Mouse (Mus musculus): ENCODE measurements around the gene Grk3. TPM values are rescaled to one million over a fixed set of nuclear protein-coding genes. Genes with fewer than 3 reads are reported as not detected.
A peak's percentile ranks its signal among the peaks of the same experiment; 100 is the strongest.

Gene Grk3
- total RNA-seq, 2 experiments from 2014 or later: 9.1 to 17.6 TPM

DNA sequence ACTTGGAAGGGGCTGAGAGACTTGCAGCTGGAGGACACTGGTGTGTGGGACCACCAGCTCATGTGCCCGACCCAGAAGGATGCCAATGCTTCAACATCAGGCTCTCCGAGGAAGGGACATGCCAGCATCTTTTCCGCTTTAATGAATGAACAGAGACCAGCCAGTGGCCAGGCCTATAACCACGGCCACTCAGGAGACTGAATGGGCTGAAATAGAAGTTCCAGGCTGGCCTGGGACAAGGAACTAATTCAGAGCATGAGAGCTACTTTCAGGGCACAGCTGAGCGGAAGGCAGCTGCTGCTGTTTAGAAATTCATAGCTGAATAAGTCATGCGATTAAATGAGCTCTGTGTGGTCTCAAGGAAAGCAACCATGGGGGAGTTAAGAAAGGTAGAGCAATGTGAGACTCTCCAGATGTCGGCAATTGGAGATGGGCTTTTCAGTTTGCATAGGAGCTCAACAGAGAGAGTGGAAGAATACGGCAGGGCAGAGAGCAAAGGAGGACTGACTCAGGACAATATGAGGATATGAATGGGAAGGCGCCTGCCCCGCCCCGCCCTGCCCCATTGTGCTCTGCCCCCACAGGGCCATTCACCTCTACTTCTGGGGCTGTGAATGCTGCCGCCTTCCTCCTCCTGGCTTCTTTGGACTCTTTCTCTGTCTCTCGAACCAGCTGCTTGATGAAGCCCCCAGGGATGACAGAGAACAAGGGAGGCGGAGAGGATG lies 138.0 kb downstream of the Grk3 start:
- intact Hi-C loops (cut with DNase I): loop anchor here (10.0 kb wide), 2 partner anchors 277 to 1487 kb away; no protein-coding TSS in a partner anchor
- DNase-seq: no peak

- intact Hi-C loops (cut with DNase I): loop anchor here (10.0 kb wide), 2 partner anchors 278 to 1488 kb away; no protein-coding TSS in a partner anchor
- peak in 1 of 2 experiments; percentile 75 for DNase-seq
These were observed 138.7 kb downstream of the Grk3 start for GRCm38 (mm10) chr5:112876846-112877390.

DNA sequence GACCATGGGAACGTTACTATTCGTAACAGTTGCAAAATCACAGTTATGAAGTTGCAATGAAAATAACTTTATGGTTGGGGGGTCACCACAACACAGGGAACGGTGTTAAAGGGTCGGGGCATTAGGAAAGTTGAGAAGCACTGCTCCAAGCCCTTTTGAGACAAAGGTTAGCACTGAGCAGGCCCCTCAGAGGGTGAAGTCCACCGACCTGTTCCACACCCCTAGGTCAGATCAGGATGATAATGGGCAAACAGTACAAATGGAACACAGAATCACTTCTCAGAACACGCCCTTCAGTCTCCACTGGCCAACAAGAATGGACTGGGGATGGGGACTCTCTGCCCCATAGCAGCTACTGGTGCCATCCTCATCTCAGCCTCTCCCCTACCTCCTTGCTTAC lies 142.6 kb downstream of the Grk3 start:
- intact Hi-C loops (cut with DNase I): loop anchor here (10.0 kb wide), 2 partner anchors 282 to 1492 kb away; no protein-coding TSS in a partner anchor
- no peak for DNase-seq

DNA sequence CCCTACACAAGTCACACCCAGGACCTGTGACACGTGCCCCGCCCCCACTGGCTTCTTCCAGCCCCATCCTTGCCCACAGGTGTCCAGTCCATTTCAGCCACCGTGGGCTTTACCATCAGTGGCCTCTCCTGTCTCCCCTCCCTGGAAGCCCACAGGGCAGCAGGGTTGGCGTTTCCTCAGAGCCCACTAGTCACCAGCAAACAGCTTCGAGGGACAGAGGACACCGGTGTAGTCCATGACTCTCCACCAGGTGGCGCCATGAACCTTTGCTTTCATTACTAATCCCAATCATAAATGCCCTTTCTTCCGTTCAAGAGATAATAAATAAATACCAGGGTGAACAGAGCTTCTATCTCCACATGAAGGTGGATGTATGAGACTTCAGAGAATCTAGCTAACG lies 144.9 kb downstream of the Grk3 start:
- peak; percentile 71 to 88 for DNase-seq
- intact Hi-C loops (cut with DNase I): loop anchor here (1.0 to 10.0 kb wide), 4 partner anchors 144 to 1494 kb away; partner anchors contain the start of gene Grk3

GRCm38 (mm10) chr5:112868620-112869019 lies 147.0 kb downstream of the Grk3 start:
- no peak for DNase-seq
- intact Hi-C loops (cut with DNase I): no loop called here

GRCm38 (mm10) chr5:112864719-112865367 lies 150.7 kb downstream of the Grk3 start:
- intact Hi-C loops (cut with DNase I): loop anchor here (1.0 kb wide), 1 partner anchor 432 kb away; no protein-coding TSS in a partner anchor
- peak in 1 of 2 experiments; percentile 62 for DNase-seq

Other genes starting within 250 kb of the Grk3 start
- 100 to 1,000 TPM; 222 to 227 TPM for gene Myo18b, start 119.4 kb downstream of the Grk3 start, total RNA-seq (2021)
- not detected for gene Crybb2, start 54.3 kb upstream of the Grk3 start, total RNA-seq (2021)
- 1 to 10 TPM; 2.0 to 2.1 TPM for gene Crybb3, start 65.8 kb upstream of the Grk3 start, total RNA-seq (2021)
- gene 2900026A02Rik, start 205.4 kb upstream of the Grk3 start, total RNA-seq (2021): 10 to 100 TPM; 46.9 to 51.4 TPM
- not detected for gene Tmem211, start 211.1 kb upstream of the Grk3 start, total RNA-seq (2021)

Data from heart, postnatal 10 days (tissue).